Mouse (Mus musculus): ENCODE measurements around the gene Gpr160. TPM values are rescaled to one million over a fixed set of nuclear protein-coding genes. Genes with fewer than 3 reads are reported as not detected.

The Gpr160 gene
- total and polyA plus RNA-seq, 3 experiments, result 0.17 TPM; not detected in 2

- H3K36me3 ChIP-seq (ENCODE audit: control insufficient read depth in 1 of 2, insufficient read depth in 2 of 2, low read length in 2 of 2), result peaks cover 2 to 36% of the 10 kb centered on the region in 2 experiments
- no peak for DNase-seq (ENCODE audit: low read depth, low spot score)
- H3K27ac ChIP-seq (ENCODE audit: control insufficient read depth, low read depth, low read length), result no peak overlapping the region
- no peak for TF ChIP-seq SIN3A (IDR thresholded peaks at IDR 0.05; ENCODE audit: low read length)
- TF ChIP-seq ZNF384 (IDR thresholded peaks at IDR 0.05; ENCODE audit: low read depth, low read length), result no peak
- no peak for TF ChIP-seq E2F4 (IDR thresholded peaks at IDR 0.05; ENCODE audit: borderline replicate concordance, low read depth, low read length)
- no peak for TF ChIP-seq BHLHE40 (IDR thresholded peaks at IDR 0.05; ENCODE audit: borderline replicate concordance, low read depth, low read length)
- TF ChIP-seq EP300 (IDR thresholded peaks at IDR 0.05; ENCODE audit: low read depth in 1 of 2, low read length in 2 of 2), result no peak
- no peak for TF ChIP-seq MAZ (IDR thresholded peaks at IDR 0.05; ENCODE audit: low read depth, low read length)
- no peak for TF ChIP-seq RCOR1 (IDR thresholded peaks at IDR 0.05; ENCODE audit: low read depth, low read length)
- TF ChIP-seq TCF12 (IDR thresholded peaks at IDR 0.05; ENCODE audit: low read depth, low read length), result no peak
- TF ChIP-seq POLR2AphosphoS2 (IDR thresholded peaks at IDR 0.05; ENCODE audit: low read length), result no peak
- TF ChIP-seq RAD21 (IDR thresholded peaks at IDR 0.05; ENCODE audit: low read depth, low read length), result no peak
- TF ChIP-seq ELF1 (IDR thresholded peaks at IDR 0.05; ENCODE audit: low read depth, low read length), result no peak
- no peak for TF ChIP-seq NELFE (IDR thresholded peaks at IDR 0.05; ENCODE audit: low read depth, low read length)
- no peaks in the 10 kb centered on the region; a peak in 1 of 4 replicates for H3K4me1 ChIP-seq (ENCODE audit: control insufficient read depth in 1 of 2, insufficient read depth in 2 of 2, low read length in 2 of 2)
- H3K9ac ChIP-seq (ENCODE audit: control insufficient read depth, low read depth, low read length, poor library complexity, severe bottlenecking), result no peak overlapping the region
- no peaks in the 10 kb centered on the region for H3K27me3 ChIP-seq (ENCODE audit: control insufficient read depth in 1 of 2, insufficient read depth in 2 of 2, low read length in 2 of 2)
- no peaks in the 10 kb centered on the region for H3K9me3 ChIP-seq (replicated peaks; ENCODE audit: insufficient read depth, low read length)
- H3K4me3 ChIP-seq (ENCODE audit: control insufficient read depth in 1 of 2, insufficient read depth in 1 of 2, low read depth in 2 of 2, low read length in 2 of 2), result no peak overlapping the region
- no peaks in the 10 kb centered on the region for H3K79me2 ChIP-seq (ENCODE audit: control insufficient read depth, insufficient read depth, low read length, poor library complexity)
Observed at GRCm38 (mm10) chr3:30812881-30813280, 42.9 kb upstream of the Gpr160 start.

GRCm38 (mm10) chr3:30818630-30819125 lies 37.1 kb upstream of the Gpr160 start:
- Histone ChIP-seq H3K9ac (ENCODE audit: control insufficient read depth, low read depth, low read length, poor library complexity, severe bottlenecking) (no peak overlapping the region), H3K27me3 (ENCODE audit: control insufficient read depth in 1 of 2, insufficient read depth in 2 of 2, low read length in 2 of 2) (no peaks in the 10 kb centered on the region), H3K4me1 (ENCODE audit: control insufficient read depth in 1 of 2, insufficient read depth in 2 of 2, low read length in 2 of 2) (no peaks in the 10 kb centered on the region), H3K36me3 (ENCODE audit: control insufficient read depth in 1 of 2, insufficient read depth in 2 of 2, low read length in 2 of 2) (peaks cover 0 to 18% of the 10 kb centered on the region in 2 experiments; a peak in 2 of 4 replicates), H3K79me2 (ENCODE audit: control insufficient read depth, insufficient read depth, low read length, poor library complexity) (no peaks in the 10 kb centered on the region), H3K9me3 (replicated peaks; ENCODE audit: insufficient read depth, low read length) (no peaks in the 10 kb centered on the region), H3K27ac (ENCODE audit: control insufficient read depth, low read depth, low read length) (no peak overlapping the region), H3K4me3 (ENCODE audit: control insufficient read depth in 1 of 2, insufficient read depth in 1 of 2, low read depth in 2 of 2, low read length in 2 of 2) (no peak overlapping the region)
- no peak for TF ChIP-seq KAT2A (conservative IDR thresholded peaks at IDR 0.05; ENCODE audit: low read depth, low read length)
- TF ChIP-seq SIN3A (IDR thresholded peaks at IDR 0.05; ENCODE audit: low read length), result no peak
- TF ChIP-seq GATA1 (IDR thresholded peaks at IDR 0.05; ENCODE audit: low read depth, low read length), result no peak
- TF ChIP-seq RCOR1 (IDR thresholded peaks at IDR 0.05; ENCODE audit: low read depth, low read length), result no peak
- TF ChIP-seq MXI1 (IDR thresholded peaks at IDR 0.05; ENCODE audit: low read depth, low read length), result no peak
- no peak for TF ChIP-seq MEF2A (IDR thresholded peaks at IDR 0.05; ENCODE audit: extremely low read depth, insufficient replicate concordance, low read depth, low read length, poor library complexity, severe bottlenecking)
- TF ChIP-seq ZNF384 (IDR thresholded peaks at IDR 0.05; ENCODE audit: low read depth, low read length), result no peak
- no peak for TF ChIP-seq CTCF (IDR thresholded peaks at IDR 0.05 in 2 of 3, conservative IDR thresholded peaks at IDR 0.05 in 1 of 3; ENCODE audit: control insufficient read depth in 1 of 3, insufficient read depth in 1 of 3, low read depth in 2 of 3, low read length in 3 of 3, poor library complexity in 1 of 3, severe bottlenecking in 1 of 3)
- TF ChIP-seq E2F4 (IDR thresholded peaks at IDR 0.05; ENCODE audit: borderline replicate concordance, low read depth, low read length), result no peak
- TF ChIP-seq POLR2AphosphoS2 (IDR thresholded peaks at IDR 0.05; ENCODE audit: low read length), result no peak
- TF ChIP-seq ZMIZ1 (IDR thresholded peaks at IDR 0.05; ENCODE audit: low read depth, low read length), result no peak
- no peak for TF ChIP-seq MAZ (IDR thresholded peaks at IDR 0.05; ENCODE audit: low read depth, low read length)
- DNase-seq (ENCODE audit: low read depth, low spot score), result no peak
